Mouse (Mus musculus): ENCODE data around the gene Gm11020. TPM values are rescaled to one million over a fixed set of nuclear protein-coding genes. Genes with fewer than 3 reads are reported as not detected.

The Gm11020 gene
- polyA plus RNA-seq, 1 experiment from 2014 or later: not detected

DNA sequence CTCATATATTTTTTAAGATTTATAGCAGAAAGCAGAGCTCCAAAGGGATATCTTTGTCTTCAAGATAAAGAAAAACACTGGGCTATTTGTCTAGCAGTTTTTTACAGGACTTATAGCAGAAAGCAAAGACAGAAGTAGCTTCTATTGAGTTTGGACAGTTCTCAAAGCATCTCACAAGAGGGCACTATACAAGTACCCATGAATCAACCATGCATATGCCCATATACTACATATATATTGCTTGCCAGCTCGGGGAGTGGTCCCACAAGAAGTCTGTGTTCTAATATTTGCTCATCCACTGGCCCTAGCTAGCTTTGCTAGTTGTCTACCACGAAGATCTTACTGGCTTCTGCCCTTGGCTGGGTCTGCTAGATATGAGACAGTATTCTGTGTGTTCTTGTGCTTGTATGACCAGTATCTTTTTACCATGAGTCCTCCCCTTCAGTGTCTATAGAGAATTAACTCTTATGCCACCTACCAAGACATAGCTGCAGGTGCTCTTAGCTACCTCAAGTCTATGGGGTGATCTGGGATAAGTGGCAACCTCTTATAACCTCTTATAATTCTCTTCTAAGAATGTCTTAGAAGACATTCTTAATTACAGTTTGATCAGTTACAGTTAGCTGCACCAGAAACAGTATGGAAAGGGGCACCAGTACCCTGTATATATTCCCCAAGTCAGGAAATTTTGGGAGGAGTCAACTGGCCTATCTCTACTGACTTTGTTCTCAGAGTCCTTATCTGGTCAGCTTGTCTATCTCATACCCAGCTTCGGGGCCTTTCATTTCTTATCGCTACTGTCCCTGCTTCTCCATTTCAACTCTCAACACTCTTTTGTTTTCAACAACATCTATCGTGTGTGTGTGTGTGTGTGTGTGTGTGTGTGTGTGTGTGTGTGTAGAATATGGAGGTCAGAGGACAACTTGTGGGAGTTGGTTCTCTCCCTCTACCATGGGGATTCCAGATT is 11.6 kb downstream of the Gm11020 start:
- Histone ChIP-seq H3K9me3 (replicated peaks) (no peaks in the 10 kb centered on the region), H3K4me3 (replicated peaks) (no peak overlapping the region), H3K4me1 (no peaks in the 10 kb centered on the region), H3K27me3 (no peaks in the 10 kb centered on the region), H3K27ac (replicated peaks) (no peak overlapping the region), H3K4me2 (replicated peaks) (no peak overlapping the region), H3K9ac (no peak overlapping the region), H3K36me3 (no peaks in the 10 kb centered on the region)
- no peak for ATAC-seq (ENCODE audit: insufficient number of reproducible peaks, low FRiP score, low TSS enrichment, low read depth)
- 85% methylated on average over 5 of the region's 5 CpGs for WGBS

DNA sequence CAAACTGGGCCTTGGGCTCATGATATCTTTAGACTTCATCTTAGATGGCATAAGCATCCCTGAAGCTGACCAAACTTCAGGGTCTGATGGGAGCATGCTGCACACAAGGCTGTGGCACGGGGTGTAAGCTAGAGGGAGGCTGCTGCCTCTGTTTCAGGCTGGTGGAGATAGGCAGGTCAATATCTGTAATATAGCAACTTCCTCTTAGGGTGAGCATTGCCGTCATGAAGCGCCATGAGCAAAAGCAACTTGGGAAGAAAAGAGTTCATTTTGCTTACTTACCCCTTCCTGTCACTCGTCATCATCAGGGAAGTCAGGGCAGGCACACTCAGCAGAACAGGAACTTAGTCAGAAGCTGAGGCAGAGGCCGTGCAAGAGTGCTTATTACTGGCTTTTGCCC is 12.4 kb downstream of the Gm11020 start:
- no peaks in the 10 kb centered on the region for H3K27me3 ChIP-seq
- no peaks in the 10 kb centered on the region for H3K36me3 ChIP-seq
- H3K4me2 ChIP-seq (replicated peaks): no peak overlapping the region
- H3K4me1 ChIP-seq: no peaks in the 10 kb centered on the region
- ATAC-seq (ENCODE audit: insufficient number of reproducible peaks, low FRiP score, low TSS enrichment, low read depth): no peak
- H3K9ac ChIP-seq: no peak overlapping the region
- H3K4me3 ChIP-seq (replicated peaks): no peak overlapping the region
- WGBS: 65% methylated on average over 5 of the region's 5 CpGs
- no peaks in the 10 kb centered on the region for H3K9me3 ChIP-seq (replicated peaks)
- no peak overlapping the region for H3K27ac ChIP-seq (replicated peaks)

DNA sequence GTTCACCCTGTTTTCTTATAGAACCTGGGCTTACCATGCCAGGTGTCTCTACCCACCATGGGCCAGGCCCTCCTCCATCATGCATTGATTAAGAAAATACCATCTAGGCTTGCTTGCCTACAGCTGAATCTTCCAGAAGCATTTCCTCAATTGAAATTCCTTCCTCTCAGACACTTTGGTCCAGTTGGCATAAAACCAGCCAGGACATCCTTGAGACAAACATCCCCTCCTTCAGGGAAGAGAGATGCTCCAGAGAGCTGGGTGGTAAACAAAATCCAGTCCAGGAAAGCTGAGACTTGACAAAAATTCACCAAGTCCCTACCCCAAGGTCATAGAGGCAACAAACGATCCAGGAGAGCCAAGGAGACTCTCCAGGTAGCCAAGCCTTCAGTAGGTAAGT is 12.8 kb downstream of the Gm11020 start:
- ATAC-seq (ENCODE audit: insufficient number of reproducible peaks, low FRiP score, low TSS enrichment, low read depth): no peak
- H3K36me3 ChIP-seq: no peaks in the 10 kb centered on the region
- WGBS: 71% methylated on average over 1 of the region's 1 CpGs

DNA sequence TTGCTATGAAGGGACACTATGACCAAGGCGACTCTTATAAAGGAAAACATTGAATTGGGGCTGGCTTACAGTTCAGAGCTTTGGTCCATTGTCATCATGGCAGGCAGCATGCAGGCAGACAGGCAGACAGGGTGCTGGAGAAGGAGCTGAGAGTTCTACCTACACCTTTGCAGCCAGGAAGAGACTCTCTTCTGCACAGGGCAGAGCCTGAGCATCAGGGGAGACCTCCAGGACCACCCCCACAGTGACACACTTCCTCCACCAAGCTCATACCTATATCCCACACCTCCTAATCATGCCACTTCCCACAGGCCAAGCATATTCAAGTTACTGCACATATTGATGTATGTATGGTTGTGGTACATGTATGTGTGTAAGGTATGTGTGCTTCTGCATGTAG is 15.4 kb downstream of the Gm11020 start:
- Histone ChIP-seq H3K27ac (replicated peaks) (no peak overlapping the region), H3K9me3 (replicated peaks) (no peaks in the 10 kb centered on the region), H3K27me3 (no peaks in the 10 kb centered on the region), H3K9ac (no peak overlapping the region), H3K4me1 (peaks cover 15% of the 10 kb centered on the region), H3K4me3 (replicated peaks) (no peak overlapping the region), H3K36me3 (no peaks in the 10 kb centered on the region), H3K4me2 (replicated peaks) (no peak overlapping the region)
- 83% methylated on average over 1 of the region's 1 CpGs for WGBS
- no peak for ATAC-seq (ENCODE audit: insufficient number of reproducible peaks, low FRiP score, low TSS enrichment, low read depth)

More for the DNA sequence above, 12.8 kb downstream of the Gm11020 start:
- H3K9ac ChIP-seq: no peak overlapping the region
- no peaks in the 10 kb centered on the region for H3K27me3 ChIP-seq
- peaks cover 1% of the 10 kb centered on the region; the same call in 1 of the 2 replicates for H3K4me1 ChIP-seq
- H3K9me3 ChIP-seq (replicated peaks): no peaks in the 10 kb centered on the region
- H3K27ac ChIP-seq (replicated peaks): no peak overlapping the region
- no peak overlapping the region for H3K4me3 ChIP-seq (replicated peaks)
- H3K4me2 ChIP-seq (replicated peaks): no peak overlapping the region

DNA sequence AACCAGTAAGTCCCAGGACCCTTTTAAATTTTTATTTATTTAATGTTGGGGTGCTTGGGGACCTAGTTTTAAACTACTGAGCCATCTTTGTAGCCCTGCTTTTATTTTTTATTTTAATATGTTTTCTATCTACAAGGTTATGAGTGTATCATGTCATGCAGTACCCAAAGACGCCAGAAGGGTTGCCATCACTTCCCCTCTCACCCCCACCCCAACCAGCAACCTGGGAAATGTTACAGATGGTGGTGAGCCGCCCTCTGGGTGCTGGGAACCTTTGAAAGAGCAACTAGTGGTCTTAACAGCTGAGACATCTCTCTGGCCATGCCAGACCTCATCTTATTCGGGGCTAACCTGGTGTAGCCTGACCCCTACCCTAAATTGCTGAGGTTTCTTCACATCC is 16.5 kb downstream of the Gm11020 start:
- no peak for ATAC-seq (ENCODE audit: insufficient number of reproducible peaks, low FRiP score, low TSS enrichment, low read depth)
- Histone ChIP-seq H3K4me1 (peaks cover 23% of the 10 kb centered on the region), H3K27me3 (no peaks in the 10 kb centered on the region), H3K27ac (replicated peaks) (no peak overlapping the region), H3K9ac (no peak overlapping the region), H3K4me3 (replicated peaks) (no peak overlapping the region), H3K36me3 (no peaks in the 10 kb centered on the region), H3K9me3 (replicated peaks) (no peaks in the 10 kb centered on the region), H3K4me2 (replicated peaks) (no peak overlapping the region)
- WGBS: 44% methylated on average over 3 of the region's 3 CpGs

DNA sequence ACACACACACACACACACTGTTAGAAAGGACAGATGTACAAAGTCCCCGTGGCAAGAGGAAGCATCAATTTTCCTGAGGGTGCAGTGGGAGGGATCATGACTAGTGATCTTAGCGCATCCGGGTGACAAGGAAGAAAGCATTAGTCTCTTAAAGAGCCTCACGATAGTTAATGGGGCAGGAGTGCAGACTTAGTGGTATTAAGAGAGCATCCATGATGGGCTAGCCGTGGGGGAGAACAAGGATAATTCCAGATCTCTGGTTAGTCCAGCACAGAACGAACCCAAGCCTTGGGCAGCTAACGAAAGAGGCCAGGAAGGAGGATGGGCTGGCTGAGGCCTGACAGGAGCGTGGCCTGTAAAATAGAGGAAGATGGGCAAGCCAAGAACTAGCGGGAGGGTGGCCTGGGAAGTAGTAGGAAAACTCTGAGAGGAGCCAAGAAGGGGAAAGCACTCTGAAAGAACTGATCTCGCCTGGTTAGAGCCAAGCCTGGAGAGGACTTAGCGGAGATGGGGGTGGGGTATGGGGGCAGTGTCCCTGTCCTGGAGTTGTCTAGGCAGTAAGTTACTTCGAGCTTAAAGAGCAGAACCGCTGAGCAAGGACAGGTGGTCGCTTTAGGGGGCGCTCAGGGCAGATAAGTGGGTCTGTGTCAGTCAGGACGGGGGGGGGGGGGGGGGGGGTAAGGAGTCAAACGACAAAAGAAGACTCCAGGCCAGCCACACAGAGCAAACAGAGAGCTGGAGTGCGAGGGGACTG is 18.0 kb downstream of the Gm11020 start, which contains the start of gene Cmtm3:
Cmtm3 (plus strand) TSS at position 182 of the 754 bp plus-strand sequence.
- Histone ChIP-seq H3K9ac (peak within 1 kb of the TSS; percentile 72), H3K36me3 (0 out of 2 replicates have a peak, but pooled peaks cover 6% of the 10 kb centered on the region), H3K4me1 (peaks cover 29% of the 10 kb centered on the region), H3K4me2 (replicated peaks) (peak within 1 kb of the TSS; percentile 71), H3K4me3 (replicated peaks) (peak within 1 kb of the TSS; percentile 79), H3K9me3 (replicated peaks) (no peaks in the 10 kb centered on the region), H3K27ac (replicated peaks) (peak within 1 kb of the TSS; percentile 93), H3K27me3 (no peaks in the 10 kb centered on the region)
- WGBS: 19% methylated on average over 14 of the region's 18 CpGs
- no peak for ATAC-seq (ENCODE audit: insufficient number of reproducible peaks, low FRiP score, low TSS enrichment, low read depth)

DNA sequence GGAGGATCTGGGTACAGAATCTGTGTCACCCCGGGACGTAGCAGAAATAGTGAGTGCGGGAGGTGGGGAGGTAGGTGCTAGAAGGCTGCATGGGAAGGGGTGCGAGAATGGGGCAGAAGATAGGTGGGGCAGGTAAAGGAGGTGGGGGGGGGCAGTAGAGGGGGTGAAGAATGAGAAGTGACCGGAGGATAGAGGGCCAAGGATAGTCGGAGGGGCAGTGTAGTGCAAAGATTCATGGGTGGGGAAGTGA is 18.5 kb downstream of the Gm11020 start:
- H3K4me1 ChIP-seq: peaks cover 29% of the 10 kb centered on the region
- H3K36me3 ChIP-seq: peaks cover 10% of the 10 kb centered on the region; the same call in 1 of the 2 replicates
- H3K9ac ChIP-seq: peak overlapping the region; percentile 72
- H3K4me3 ChIP-seq (replicated peaks): peak overlapping the region; percentile 79
- H3K9me3 ChIP-seq (replicated peaks): no peaks in the 10 kb centered on the region
- 2% methylated on average over 6 of the region's 6 CpGs for WGBS
- H3K27ac ChIP-seq (replicated peaks): peak overlapping the region; percentile 93
- H3K4me2 ChIP-seq (replicated peaks): peak overlapping the region; percentile 71
- H3K27me3 ChIP-seq: no peaks in the 10 kb centered on the region
- ATAC-seq (ENCODE audit: insufficient number of reproducible peaks, low FRiP score, low TSS enrichment, low read depth): no peak

DNA sequence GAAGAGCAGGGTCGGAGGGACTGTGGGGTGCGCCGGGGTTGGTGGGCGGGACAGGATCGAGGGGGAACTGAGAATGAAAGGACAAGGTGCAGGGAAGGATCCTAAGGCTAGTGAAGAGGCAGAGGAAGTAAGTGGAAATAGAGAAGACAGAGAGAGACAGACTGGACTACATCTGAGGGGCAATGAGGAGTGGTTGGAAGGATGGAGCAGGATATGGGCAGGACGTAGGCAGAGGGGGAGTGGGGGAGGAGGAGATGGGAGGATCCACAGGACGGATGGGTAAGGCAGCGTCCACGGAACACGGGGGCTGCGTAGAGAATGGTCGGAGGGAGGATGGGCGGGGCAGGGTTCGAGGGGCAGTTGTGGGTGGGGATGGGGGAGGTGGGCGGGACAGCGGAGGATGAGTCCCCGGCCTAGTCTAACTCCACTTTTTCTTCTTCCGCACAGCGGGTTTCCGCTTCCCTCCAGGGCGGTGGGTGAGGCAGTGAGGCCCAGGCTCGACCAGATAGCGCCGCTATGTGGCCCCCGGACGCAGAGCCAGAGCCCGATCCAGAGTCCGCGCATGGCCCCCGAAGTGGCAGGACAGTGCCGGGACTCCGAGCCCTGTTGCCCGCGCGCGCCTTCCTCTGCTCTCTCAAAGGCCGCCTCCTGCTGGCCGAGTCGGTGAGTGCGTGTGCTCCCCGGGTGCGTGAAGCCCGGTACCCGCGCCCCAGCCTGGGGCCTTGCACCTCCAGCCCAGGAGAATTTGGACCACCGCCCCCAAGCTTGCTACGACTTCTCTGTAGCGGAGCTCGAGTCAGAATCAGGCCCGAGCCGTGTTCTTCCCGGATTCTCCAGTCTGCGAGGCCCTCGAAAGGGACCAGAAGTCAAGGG is 19.1 kb downstream of the Gm11020 start:
- under 1% methylated on average over 52 of the region's 54 CpGs for WGBS
- Histone ChIP-seq H3K4me3 (replicated peaks) (peak overlapping the region; percentile 79), H3K4me2 (replicated peaks) (peak overlapping the region; percentile 71)

DNA sequence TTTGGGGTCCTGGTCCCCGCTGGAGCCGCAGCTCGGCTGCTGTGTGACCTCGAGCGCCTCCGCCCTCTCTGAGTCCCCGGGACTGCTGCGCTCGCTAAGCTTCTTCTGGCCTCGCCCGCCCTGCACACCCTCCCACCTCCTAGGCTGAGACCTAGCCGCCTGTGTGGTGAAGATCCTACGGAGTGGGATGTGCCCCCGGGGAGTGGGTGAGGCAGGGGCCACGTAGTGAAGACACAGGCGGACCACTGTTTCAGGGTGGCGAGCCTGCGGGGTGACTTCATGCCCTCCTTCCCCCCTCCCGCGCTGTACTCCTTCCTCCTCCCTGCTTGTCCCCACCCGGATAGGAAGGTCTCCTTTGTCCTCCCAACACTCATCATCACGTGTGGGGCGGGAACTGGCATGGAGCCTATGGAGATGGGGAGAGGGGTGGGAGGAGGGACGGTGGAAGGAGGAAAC is 19.8 kb downstream of the Gm11020 start:
- no peaks in the 10 kb centered on the region for H3K9me3 ChIP-seq (replicated peaks)
- H3K4me2 ChIP-seq (replicated peaks): peak overlapping the region; percentile 71
- H3K4me3 ChIP-seq (replicated peaks): peak overlapping the region; percentile 79
- H3K4me1 ChIP-seq: peaks cover 29% of the 10 kb centered on the region
- WGBS: under 1% methylated on average over 24 of the region's 24 CpGs
- H3K36me3 ChIP-seq: peaks cover 19% of the 10 kb centered on the region
- H3K9ac ChIP-seq: peak overlapping the region; percentile 72
- H3K27ac ChIP-seq (replicated peaks): peak overlapping the region; percentile 93
- H3K27me3 ChIP-seq: no peaks in the 10 kb centered on the region
- ATAC-seq (ENCODE audit: insufficient number of reproducible peaks, low FRiP score, low TSS enrichment, low read depth): peak; percentile 71

More for the DNA sequence above, 19.1 kb downstream of the Gm11020 start:
- Histone ChIP-seq H3K27me3 (no peaks in the 10 kb centered on the region), H3K27ac (replicated peaks) (peak overlapping the region; percentile 93), H3K4me1 (peaks cover 29% of the 10 kb centered on the region), H3K9me3 (replicated peaks) (no peaks in the 10 kb centered on the region), H3K36me3 (peaks cover 15% of the 10 kb centered on the region; the same call in 1 of the 2 replicates), H3K9ac (peak overlapping the region; percentile 72)
- ATAC-seq (ENCODE audit: insufficient number of reproducible peaks, low FRiP score, low TSS enrichment, low read depth): peak; percentile 83

DNA sequence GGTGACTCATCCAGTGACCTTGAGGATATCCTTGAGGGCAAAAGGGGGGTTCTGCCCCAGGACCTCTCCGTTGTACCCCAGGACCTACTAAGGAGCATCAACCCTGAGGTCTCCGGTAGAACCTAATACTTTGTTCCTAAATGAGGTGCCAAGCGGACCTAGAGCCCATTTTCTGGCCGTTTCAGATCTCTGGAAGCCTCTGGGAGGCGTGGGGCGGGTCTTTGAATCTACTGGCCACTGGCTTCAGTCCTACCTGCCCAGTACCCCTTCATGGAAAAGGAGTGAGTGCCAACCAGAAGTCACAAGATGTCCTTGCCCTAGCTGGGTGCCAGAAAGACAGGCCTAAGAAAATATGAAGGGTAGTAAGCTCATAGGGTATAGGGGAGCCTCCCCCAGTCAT is 20.3 kb downstream of the Gm11020 start:
- no peak overlapping the region for H3K9ac ChIP-seq
- H3K4me2 ChIP-seq (replicated peaks): peak overlapping the region; percentile 71
- H3K27ac ChIP-seq (replicated peaks): peak overlapping the region; percentile 93
- no peaks in the 10 kb centered on the region for H3K9me3 ChIP-seq (replicated peaks)
- no peak for ATAC-seq (ENCODE audit: insufficient number of reproducible peaks, low FRiP score, low TSS enrichment, low read depth)
- 42% methylated on average over 6 of the region's 6 CpGs for WGBS
- H3K36me3 ChIP-seq: peaks cover 24% of the 10 kb centered on the region
- H3K4me1 ChIP-seq: peaks cover 29% of the 10 kb centered on the region
- H3K4me3 ChIP-seq (replicated peaks): peak overlapping the region; percentile 79
- no peaks in the 10 kb centered on the region for H3K27me3 ChIP-seq

Data from embryonic facial prominence, embryonic 15.5 days (tissue).